8 mouse cellular contexts compared by ENCODE assay signal in genomic region chr17:83216251-83216919, GRCm38 (mm10). TPM values are rescaled to one million over a fixed set of nuclear protein-coding genes. Genes with fewer than 3 reads are reported as not detected.
DNase-seq lines count a peak whose midpoint lies in the region; ATAC-seq and TF ChIP-seq lines count a peak whose summit lies in the region.

No protein-coding gene starts in this region.

- peak overlapping the region; percentile 74 for H3K4me2 ChIP-seq in kidney, embryonic 16.5 days (replicated peaks; ENCODE audit: low read depth, low read length)
- H3K4me2 ChIP-seq in embryonic facial prominence, embryonic 12.5 days (replicated peaks): peak overlapping the region; percentile 88
- peak overlapping the region; percentile 99 for H3K4me2 ChIP-seq in hindbrain, postnatal 0 days (ENCODE audit: low read depth, low read length)
- peak overlapping the region; percentile 96 for H3K4me2 ChIP-seq in midbrain, postnatal 0 days (ENCODE audit: low read depth, low read length, poor library complexity, severe bottlenecking)

- DNase-seq in kidney, postnatal 14 days: no peak
- no peak for DNase-seq in hindbrain, postnatal 0 days (ENCODE audit: low spot score)
- DNase-seq in midbrain, postnatal 0 days (ENCODE audit: low spot score): no peak
- DNase-seq in layer of hippocampus, adult 8-10 months (ENCODE audit: low spot score in 2 of 2): no peak
- no peak for DNase-seq in embryo, embryonic 10 days (ENCODE audit: low spot score)
- DNase-seq in urinary bladder, postnatal 14 days (ENCODE audit: low spot score): no peak

- no peaks in the 10 kb centered on the region for H3K9me3 ChIP-seq in kidney, embryonic 16.5 days (ENCODE audit: low read length)
- H3K9me3 ChIP-seq in embryonic facial prominence, embryonic 12.5 days: no peaks in the 10 kb centered on the region
- no peaks in the 10 kb centered on the region for H3K9me3 ChIP-seq in hindbrain, postnatal 0 days (ENCODE audit: low read length)
- H3K9me3 ChIP-seq in midbrain, postnatal 0 days (ENCODE audit: low read length): no peaks in the 10 kb centered on the region

- H3K27ac ChIP-seq in kidney, embryonic 16.5 days (ENCODE audit: low read length): peak overlapping the region; percentile 85
- peak overlapping the region; percentile 83 for H3K27ac ChIP-seq in embryonic facial prominence, embryonic 12.5 days
- H3K27ac ChIP-seq in hindbrain, postnatal 0 days: peak overlapping the region; percentile 88
- H3K27ac ChIP-seq in midbrain, postnatal 0 days (ENCODE audit: low read depth, low read length): no peak overlapping the region

- peaks cover 60% of the 10 kb centered on the region for H3K4me1 ChIP-seq in kidney, embryonic 16.5 days (ENCODE audit: insufficient read depth, low read length)
- H3K4me1 ChIP-seq in embryonic facial prominence, embryonic 12.5 days: peaks cover 60% of the 10 kb centered on the region
- peaks cover 23% of the 10 kb centered on the region for H3K4me1 ChIP-seq in hindbrain, postnatal 0 days (ENCODE audit: insufficient read depth, low read length)
- H3K4me1 ChIP-seq in midbrain, postnatal 0 days (ENCODE audit: insufficient read depth, low read length): peaks cover 12% of the 10 kb centered on the region; the same call in 1 of the 2 replicates

- WGBS in kidney, embryonic 16.5 days: 9% methylated on average over 7 of the region's 7 CpGs
- 10% methylated on average over 7 of the region's 7 CpGs for WGBS in embryonic facial prominence, embryonic 12.5 days
- WGBS in hindbrain, postnatal 0 days: 22% methylated on average over 7 of the region's 7 CpGs
- 30% methylated on average over 7 of the region's 7 CpGs for WGBS in midbrain, postnatal 0 days

- H3K36me3 ChIP-seq in kidney, embryonic 16.5 days (ENCODE audit: insufficient read depth, low read length): peaks cover 10% of the 10 kb centered on the region; the same call in 1 of the 2 replicates
- H3K36me3 ChIP-seq in embryonic facial prominence, embryonic 12.5 days: peaks cover 14% of the 10 kb centered on the region; the same call in 1 of the 2 replicates
- peaks cover 4% of the 10 kb centered on the region; the same call in 1 of the 2 replicates for H3K36me3 ChIP-seq in hindbrain, postnatal 0 days (ENCODE audit: insufficient read depth, low read length)
- H3K36me3 ChIP-seq in midbrain, postnatal 0 days (ENCODE audit: insufficient read depth, low read length): no peaks in the 10 kb centered on the region; the same call in 1 of the 2 replicates

- peak overlapping the region; percentile 99 for H3K9ac ChIP-seq in kidney, embryonic 16.5 days (replicated peaks; ENCODE audit: low read length)
- peak overlapping the region; percentile 98 for H3K9ac ChIP-seq in embryonic facial prominence, embryonic 12.5 days
- peak overlapping the region; percentile 93 for H3K9ac ChIP-seq in hindbrain, postnatal 0 days (replicated peaks; ENCODE audit: low read length)
- peak overlapping the region; percentile 91 for H3K9ac ChIP-seq in midbrain, postnatal 0 days (replicated peaks; ENCODE audit: low read length, poor library complexity, severe bottlenecking)

- no peaks in the 10 kb centered on the region for H3K27me3 ChIP-seq in kidney, embryonic 16.5 days (ENCODE audit: insufficient read depth, low read length)
- H3K27me3 ChIP-seq in embryonic facial prominence, embryonic 12.5 days: peaks cover 8% of the 10 kb centered on the region; the same call in 1 of the 2 replicates
- no peaks in the 10 kb centered on the region for H3K27me3 ChIP-seq in hindbrain, postnatal 0 days (ENCODE audit: insufficient read depth, low read length)
- H3K27me3 ChIP-seq in midbrain, postnatal 0 days (ENCODE audit: insufficient read depth, low read length): peaks cover 35% of the 10 kb centered on the region

- no peak for ATAC-seq in kidney, embryonic 16.5 days (ENCODE audit: low FRiP score, low TSS enrichment)
- ATAC-seq in embryonic facial prominence, embryonic 12.5 days (ENCODE audit: insufficient number of reproducible peaks, insufficient read depth, low FRiP score, low TSS enrichment): no peak
- ATAC-seq in hindbrain, postnatal 0 days: no peak
- ATAC-seq in midbrain, postnatal 0 days (ENCODE audit: low FRiP score): no peak

- no peak for TF ChIP-seq CTCF in hindbrain, postnatal 0 days (IDR thresholded peaks at IDR 0.05; ENCODE audit: low read depth)
- TF ChIP-seq CTCF in midbrain, postnatal 0 days (IDR thresholded peaks at IDR 0.05): no peak

- H3K4me3 ChIP-seq in kidney, embryonic 16.5 days (ENCODE audit: low read length): peak overlapping the region; percentile 78
- H3K4me3 ChIP-seq in embryonic facial prominence, embryonic 12.5 days: peak overlapping the region; percentile 80
- H3K4me3 ChIP-seq in hindbrain, postnatal 0 days (ENCODE audit: low read length): peak overlapping the region; percentile 74
- H3K4me3 ChIP-seq in midbrain, postnatal 0 days (ENCODE audit: low read depth, low read length): peak overlapping the region; percentile 74

RNA-seq across cellular contexts. Expression of gene Pkdcc, which starts 1.3 kb away (rescaled TPM):
- 29.9 and 31.6 TPM in 2 replicates for polyA plus RNA-seq in kidney, embryonic 16.5 days (2015; fragmentation: Nextera tagmentation; extraction: Ambion mirVana)
- 27.3 and 32.6 TPM in 2 replicates for polyA plus RNA-seq in embryonic facial prominence, embryonic 12.5 days (2016; fragmentation: Nextera tagmentation; extraction: Ambion mirVana)
- 61.0 and 65.5 TPM in 2 replicates for total RNA-seq in hindbrain, postnatal 0 days (2014; rRNA removed)
- polyA plus RNA-seq in hindbrain, postnatal 0 days (2015; fragmentation: Nextera tagmentation; extraction: Ambion mirVana): 3.3 and 3.8 TPM in 2 replicates
- 27.8 and 33.7 TPM in 2 replicates for total RNA-seq in midbrain, postnatal 0 days (2014; rRNA removed)
- 2.1 and 2.2 TPM in 2 replicates for polyA plus RNA-seq in midbrain, postnatal 0 days (2015; fragmentation: Nextera tagmentation; extraction: Ambion mirVana)
- total RNA-seq in layer of hippocampus, adult 8-10 months (2022): 10 to 100 TPM; 14.9 to 18.8 (median 17.3) TPM
